Mouse (Mus musculus) stomach, postnatal 0 days (tissue): ENCODE results near the gene Jazf1. TPM values are rescaled to one million over a fixed set of nuclear protein-coding genes. Genes with fewer than 3 reads are reported as not detected.

Experiments
- ATAC-seq: fragments of 200-750 bp; cut with Nextera tagmentation; 2 replicates; pipeline ENCODE4 v1.8.0; 2017; ENCODE audit not compliant: low FRiP score, low TSS enrichment
- DNase-seq: peaks from one replicate; pipeline ENCODE4 v3.0.0-alpha.2; 2016; ENCODE audit warnings: low spot score
- H3K27ac ChIP-seq: fragments of 300-500 bp; sonication (generic); replicated peaks from 2 replicates; pipeline ENCODE4 v1.5.1; 2014; ENCODE audit warnings: mild to moderate bottlenecking, control low read depth
- H3K27me3 ChIP-seq: fragments of 300-500 bp; sonication (generic); 2 replicates; pipeline ENCODE4 v1.6.1; 2014; ENCODE audit warnings: low read length; ENCODE audit not compliant: control insufficient read depth, insufficient read depth
- H3K36me3 ChIP-seq: fragments of 300-500 bp; sonication (generic); 2 replicates; pipeline ENCODE4 v1.6.1; 2014; ENCODE audit warnings: low read length, mixed read lengths; ENCODE audit not compliant: control insufficient read depth, insufficient read depth
- H3K4me1 ChIP-seq: fragments of 300-500 bp; sonication (generic); replicated peaks from 2 replicates; pipeline ENCODE4 v1.6.1; 2014; ENCODE audit warnings: antibody characterized with exemption; ENCODE audit not compliant: control insufficient read depth, insufficient read depth
- H3K4me2 ChIP-seq: fragments of 300-500 bp; sonication (generic); replicated peaks from 2 replicates; pipeline ENCODE4 v1.6.1; 2014; ENCODE audit warnings: low read depth, mild to moderate bottlenecking, control low read depth, moderate library complexity
- H3K4me3 ChIP-seq: fragments of 300-500 bp; sonication (generic); 2 replicates; pipeline ENCODE4 v1.5.1; 2014; ENCODE audit warnings: low read depth, low read length, control low read depth
- H3K9ac ChIP-seq: fragments of 300-500 bp; sonication (generic); 2 replicates; pipeline ENCODE4 v1.6.1; 2014; ENCODE audit warnings: mild to moderate bottlenecking, low read length, control low read depth, mixed read lengths
- H3K9me3 ChIP-seq: fragments of 300-500 bp; sonication (generic); 2 replicates; pipeline ENCODE4 v1.6.1; 2016; ENCODE audit warnings: low read length; ENCODE audit not compliant: control insufficient read depth
- CTCF ChIP-seq: IDR thresholded peaks from 2 replicates; pipeline ENCODE4 v1.5.1; 2016; ENCODE audit warnings: antibody characterized with exemption, low read depth, mild to moderate bottlenecking, moderate library complexity
- EP300 ChIP-seq: optimal IDR thresholded peaks from 2 replicates; pipeline ENCODE3; 2016; ENCODE audit warnings: antibody characterized with exemption
- WGBS: fragments of 180-500 bp; shearing (Covaris S2); extraction: QIAGEN DNeasy Blood & Tissue Kit; methylation state at CpG from one replicate; pipeline ENCODE4 v1.1.7; 2014; 5-methylcytosine and 5-hydroxymethylcytosine counted together
- polyA plus RNA-seq: library from polyadenylated mRNA; unstranded; fragments of >200 nt; fragmentation: Nextera tagmentation; extraction: Ambion mirVana; gene quantifications from 2 replicates; pipeline ENCODE4 v1.2.1, GENCODE M21; 2015

Jazf1 gene
- polyA plus RNA-seq, 1 experiment from 2014 or later, result 5.1 TPM

GRCm38 (mm10) chr6:52894501-52894823, 174.0 kb downstream of the Jazf1 start:
- WGBS, result 30% methylated on average over 13 of the region's 13 CpGs
- Histone ChIP-seq H3K27me3 (no peaks in the 10 kb centered on the region), H3K36me3 (no peaks in the 10 kb centered on the region), H3K4me3 (peak overlapping the region; percentile 6; the same call in 1 of the 2 replicates), H3K9ac (no peak overlapping the region), H3K27ac (no peak overlapping the region), H3K4me2 (peak overlapping the region; percentile 43), H3K9me3 (no peaks in the 10 kb centered on the region), H3K4me1 (no peaks in the 10 kb centered on the region; the same call in 1 of the 2 replicates)
- no peak for TF ChIP-seq EP300
- DNase-seq, result peak; percentile 17
- ATAC-seq, result 0 out of 2 replicates have a peak, but pooled peaks have one; percentile 24

DNA sequence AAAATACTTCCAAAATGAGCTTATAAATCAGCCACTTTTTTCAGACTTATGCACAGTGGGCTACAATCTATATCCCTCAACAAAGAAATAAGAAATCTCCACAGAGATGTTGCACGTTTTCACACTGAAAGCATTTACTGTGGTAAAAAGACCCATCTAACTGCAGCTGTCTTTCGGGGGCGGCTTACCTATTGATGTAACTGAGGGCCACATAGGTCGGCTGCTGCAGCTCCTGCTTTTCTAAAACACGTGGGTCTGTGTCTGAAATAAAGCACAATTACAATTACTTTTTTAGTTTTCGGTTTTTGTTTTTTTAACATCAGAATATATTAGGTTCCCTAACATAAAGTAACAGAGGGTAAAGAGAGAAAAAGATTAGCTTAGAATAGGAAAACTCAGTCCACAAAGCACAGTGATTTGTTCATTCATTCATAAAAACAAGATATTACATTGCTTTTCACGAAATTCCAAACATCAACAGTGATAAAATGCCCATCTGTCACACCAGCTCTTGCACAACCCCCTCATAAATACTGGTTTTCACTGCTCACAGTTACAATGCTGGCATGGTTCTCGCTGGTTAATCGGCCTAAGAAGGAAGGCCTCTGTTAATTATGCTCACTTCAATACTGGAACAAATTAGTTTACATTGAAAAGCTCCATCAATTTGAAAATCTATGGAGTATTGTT, 174.5 kb downstream of the Jazf1 start:
- Histone ChIP-seq H3K36me3 (no peaks in the 10 kb centered on the region), H3K27me3 (no peaks in the 10 kb centered on the region), H3K9me3 (no peaks in the 10 kb centered on the region), H3K4me3 (no peak overlapping the region), H3K27ac (no peak overlapping the region), H3K4me2 (peak overlapping the region; percentile 43; the same call in 1 of the 2 replicates), H3K9ac (no peak overlapping the region), H3K4me1 (no peaks in the 10 kb centered on the region; the same call in 1 of the 2 replicates)
- no peak for DNase-seq
- WGBS, result 63% methylated on average over 9 of the region's 9 CpGs
- no peak for ATAC-seq
- TF ChIP-seq EP300, result no peak

GRCm38 (mm10) chr6:52892978-52893377, 175.5 kb downstream of the Jazf1 start:
- no peaks in the 10 kb centered on the region for H3K36me3 ChIP-seq
- no peaks in the 10 kb centered on the region for H3K27me3 ChIP-seq
- WGBS, result 85% methylated on average over 3 of the region's 3 CpGs
- DNase-seq (no peak), ATAC-seq (no peak)
- no peak overlapping the region for H3K4me3 ChIP-seq
- H3K27ac ChIP-seq, result no peak overlapping the region
- no peaks in the 10 kb centered on the region for H3K9me3 ChIP-seq
- TF ChIP-seq CTCF (no peak), EP300 (no peak)
- no peak overlapping the region for H3K4me2 ChIP-seq
- no peak overlapping the region for H3K9ac ChIP-seq
- no peaks in the 10 kb centered on the region; the same call in 1 of the 2 replicates for H3K4me1 ChIP-seq

DNA sequence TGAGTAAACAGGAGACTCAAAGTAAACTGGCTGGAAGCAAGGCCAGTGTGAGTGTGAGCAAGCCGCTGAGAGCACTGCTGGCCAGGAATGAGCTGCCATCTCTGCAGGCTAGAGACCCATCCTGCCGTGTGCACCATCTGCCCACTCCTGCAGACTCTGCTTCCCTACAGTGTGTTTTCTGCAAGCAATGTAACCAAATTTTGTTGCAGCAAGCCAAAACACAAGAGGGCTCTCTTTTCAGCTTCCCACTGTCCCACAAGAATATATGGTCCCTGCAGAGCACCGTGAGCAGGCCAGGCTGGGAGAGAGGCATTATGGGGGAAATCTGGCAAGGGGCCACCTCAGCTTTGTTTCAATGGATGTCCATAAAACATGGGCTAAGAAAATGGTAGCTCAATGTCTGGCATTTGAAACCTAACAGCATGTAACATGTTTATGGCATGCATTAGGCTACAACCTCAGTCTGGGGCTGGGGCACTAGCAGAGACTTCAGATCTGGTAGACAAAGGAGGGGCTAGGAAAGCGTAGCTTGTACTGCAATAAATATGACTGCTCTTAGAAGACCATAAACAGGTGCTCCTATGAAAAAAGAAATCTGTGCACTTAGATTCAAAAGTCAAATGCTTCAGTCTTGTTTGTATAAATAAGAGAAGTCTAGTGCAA, 180.8 kb downstream of the Jazf1 start:
- ATAC-seq (no peak), DNase-seq (no peak)
- no peaks in the 10 kb centered on the region for H3K9me3 ChIP-seq
- H3K27ac ChIP-seq, result no peak overlapping the region
- H3K4me3 ChIP-seq, result no peak overlapping the region
- 59% methylated on average over 4 of the region's 4 CpGs for WGBS
- no peaks in the 10 kb centered on the region for H3K4me1 ChIP-seq
- H3K27me3 ChIP-seq, result no peaks in the 10 kb centered on the region
- no peaks in the 10 kb centered on the region for H3K36me3 ChIP-seq
- no peak overlapping the region for H3K9ac ChIP-seq
- TF ChIP-seq CTCF (no peak), EP300 (no peak)
- H3K4me2 ChIP-seq, result no peak overlapping the region

DNA sequence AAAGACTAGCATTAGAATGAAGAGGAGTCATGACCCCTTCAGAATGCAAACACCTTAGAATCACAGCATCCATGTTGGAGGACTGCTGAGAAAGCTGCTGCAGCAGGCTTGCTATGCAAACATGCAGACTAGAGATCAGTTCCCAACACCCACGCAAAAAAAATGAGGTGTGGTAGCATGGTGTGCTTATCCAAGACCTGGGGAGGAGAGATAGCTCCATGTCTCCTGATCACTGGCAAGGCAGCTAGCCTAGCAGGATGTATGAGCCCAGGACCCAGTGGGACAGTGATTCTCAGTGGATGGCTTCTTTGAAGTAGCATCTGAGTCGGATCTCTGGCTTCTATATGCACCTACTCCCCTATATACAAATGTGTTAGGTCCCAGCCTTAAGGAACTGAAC, 184.7 kb downstream of the Jazf1 start:
- Histone ChIP-seq H3K27me3 (no peaks in the 10 kb centered on the region), H3K27ac (no peak overlapping the region), H3K4me3 (no peak overlapping the region), H3K36me3 (no peaks in the 10 kb centered on the region), H3K4me2 (no peak overlapping the region), H3K4me1 (no peaks in the 10 kb centered on the region), H3K9ac (no peak overlapping the region), H3K9me3 (0 out of 2 replicates have a peak, but pooled peaks cover 2% of the 10 kb centered on the region)
- ATAC-seq (no peak), DNase-seq (no peak)
- TF ChIP-seq CTCF (no peak), EP300 (no peak)
- 53% methylated on average over 2 of the region's 2 CpGs for WGBS

DNA sequence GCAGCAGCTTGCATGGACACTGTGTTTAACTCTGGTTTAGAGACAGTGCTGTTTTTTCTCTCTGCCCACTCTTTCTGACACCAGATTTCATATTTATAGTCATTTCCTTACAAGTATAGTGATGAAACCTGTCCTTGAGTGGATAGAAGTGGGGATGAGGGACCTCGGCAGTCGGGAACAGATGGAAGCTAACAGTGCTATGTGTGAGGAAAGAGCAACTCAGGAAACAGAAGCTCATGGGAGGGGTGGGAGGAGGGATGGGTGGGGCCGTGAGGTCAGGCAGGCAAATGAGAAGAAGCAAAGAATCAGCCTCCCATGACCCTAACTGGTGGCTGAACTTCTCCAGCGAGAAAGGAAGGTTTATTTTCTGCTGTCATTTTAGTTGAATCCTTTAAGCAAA, 191.3 kb downstream of the Jazf1 start:
- 27% methylated on average over 4 of the region's 4 CpGs for WGBS
- no peaks in the 10 kb centered on the region for H3K4me1 ChIP-seq
- no peak for TF ChIP-seq CTCF
- no peaks in the 10 kb centered on the region for H3K27me3 ChIP-seq
- DNase-seq, result no peak
- no peak overlapping the region for H3K4me2 ChIP-seq
- H3K4me3 ChIP-seq, result no peak overlapping the region
- H3K9me3 ChIP-seq, result 0 out of 2 replicates have a peak, but pooled peaks cover 2% of the 10 kb centered on the region
- no peaks in the 10 kb centered on the region for H3K36me3 ChIP-seq
- H3K9ac ChIP-seq, result no peak overlapping the region
- no peak overlapping the region for H3K27ac ChIP-seq
- ATAC-seq, result no peak
